Mouse (Mus musculus): ENCODE measurements around the gene Foxn3. TPM values are rescaled to one million over a fixed set of nuclear protein-coding genes. Genes with fewer than 3 reads are reported as not detected.

The Foxn3 gene
- total and polyA plus RNA-seq, 3 experiments: 9.7 to 26.8 (median 11.0) TPM

DNA sequence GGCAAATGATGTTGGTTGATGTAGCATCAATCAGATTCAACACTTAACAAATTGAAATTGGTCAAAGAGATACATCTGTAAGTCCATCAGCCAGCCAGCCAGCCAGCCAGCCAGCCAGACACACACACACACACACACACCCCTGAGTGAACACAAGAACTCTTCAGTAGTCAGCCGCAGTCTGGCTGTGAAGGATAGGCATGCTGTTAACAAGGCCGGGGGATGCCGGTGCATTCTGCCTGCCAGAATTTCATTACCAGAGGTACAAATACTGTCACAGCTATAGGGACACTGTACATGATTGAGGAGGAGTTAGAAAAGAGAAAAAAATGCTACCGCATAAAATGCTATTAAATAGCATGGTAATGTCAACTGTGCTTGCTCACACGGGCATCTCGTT lies 271.2 kb downstream of the Foxn3 start:
- no peak overlapping the region for H3K4me2 ChIP-seq (ENCODE audit: insufficient read depth, low read depth, poor library complexity, severe bottlenecking)
- in situ Hi-C loops (cut with MboI; ENCODE audit: low pct_ligation_motif_present, low pct_unique_long_range_greater_than_20kb, low sequenced_read_pairs): no loop called here

DNA sequence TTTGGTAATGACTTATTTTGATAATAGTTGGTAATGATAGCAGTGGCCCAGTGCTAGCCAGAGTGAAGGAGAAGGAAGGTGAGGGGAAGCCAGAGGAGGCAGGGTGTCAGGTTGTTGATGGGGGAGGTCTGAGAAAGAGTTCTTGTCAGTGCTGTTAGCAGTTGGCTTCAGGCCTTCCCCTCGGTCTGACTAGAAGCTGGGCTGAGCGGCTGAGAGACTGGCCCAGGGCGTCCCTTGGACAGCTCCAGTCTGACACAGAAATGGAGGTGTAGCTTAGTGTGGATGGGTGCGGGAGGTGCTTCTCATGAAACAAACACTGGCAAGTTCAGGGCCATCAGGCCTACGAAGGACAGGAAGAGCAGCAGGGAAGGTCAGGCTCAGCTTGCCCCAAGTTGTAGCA lies 276.3 kb downstream of the Foxn3 start:
- H3K27me3 ChIP-seq (replicated peaks): no peaks in the 10 kb centered on the region
- H3K4me1 ChIP-seq (ENCODE audit: control insufficient read depth in 1 of 2, insufficient read depth in 2 of 2): peaks cover 28 to 90% of the 10 kb centered on the region in 2 experiments
- dilution Hi-C loops (cut with MboI; ENCODE audit: extremely low pct_ligation_motif_present, extremely low pct_unique_long_range_greater_than_20kb, low sequenced_read_pairs) (no loop called here), in situ Hi-C loops (cut with MboI; ENCODE audit: low pct_ligation_motif_present, low pct_unique_long_range_greater_than_20kb, low sequenced_read_pairs) (no loop called here)
- TF ChIP-seq ZKSCAN1 (IDR thresholded peaks at IDR 0.05; ENCODE audit: borderline replicate concordance, low read depth, low read length): no peak
- no peak for TF ChIP-seq POLR2AphosphoS2 (IDR thresholded peaks at IDR 0.05; ENCODE audit: low read depth, low read length)
- TF ChIP-seq RCOR1 (conservative IDR thresholded peaks at IDR 0.05; ENCODE audit: low read depth, low read length): no peak
- no peak for TF ChIP-seq GABPA (IDR thresholded peaks at IDR 0.05; ENCODE audit: insufficient replicate concordance, low read depth, low read length)
- TF ChIP-seq BHLHE40 (IDR thresholded peaks at IDR 0.05; ENCODE audit: low read depth, low read length): no peak
- no peak for TF ChIP-seq JUN (IDR thresholded peaks at IDR 0.05; ENCODE audit: insufficient read depth, low read depth, low read length)
- TF ChIP-seq SMC3 (IDR thresholded peaks at IDR 0.05; ENCODE audit: low read depth, low read length): no peak
- no peak overlapping the region for H3K4me3 ChIP-seq (replicated peaks in 1 of 3; ENCODE audit: low read depth in 2 of 3, low read length in 2 of 3, poor library complexity in 1 of 3)
- no peaks in the 10 kb centered on the region for H3K9me3 ChIP-seq (replicated peaks; ENCODE audit: low read length)
- no peaks in the 10 kb centered on the region for H3K79me2 ChIP-seq (replicated peaks; ENCODE audit: control insufficient read depth, extremely low read depth, insufficient read depth, poor library complexity, severe bottlenecking)
- no peak overlapping the region for H3K9ac ChIP-seq (ENCODE audit: insufficient read depth, low read depth)
- H3K4me2 ChIP-seq (ENCODE audit: insufficient read depth, low read depth, poor library complexity, severe bottlenecking): no peak overlapping the region
- DNase-seq (ENCODE audit: extremely low read depth): no peak
- peaks cover 13 to 54% of the 10 kb centered on the region in 2 experiments for H3K36me3 ChIP-seq (replicated peaks in 1 of 2; ENCODE audit: control insufficient read depth in 1 of 2, insufficient read depth in 1 of 2, low read length in 1 of 2)
- H3K27ac ChIP-seq (ENCODE audit: insufficient read depth, low read depth): no peak overlapping the region

More for the DNA sequence above, 271.2 kb downstream of the Foxn3 start:
- no peak overlapping the region for H3K4me3 ChIP-seq (replicated peaks in 1 of 3; ENCODE audit: low read depth in 2 of 3, low read length in 2 of 3, poor library complexity in 1 of 3)
- 0 out of 2 replicates have a peak, but pooled peaks cover 2% of the 10 kb centered on the region for H3K79me2 ChIP-seq (replicated peaks; ENCODE audit: control insufficient read depth, extremely low read depth, insufficient read depth, poor library complexity, severe bottlenecking)
- H3K27me3 ChIP-seq (replicated peaks): no peaks in the 10 kb centered on the region
- DNase-seq (ENCODE audit: extremely low read depth): no peak
- dilution Hi-C loops (cut with MboI; ENCODE audit: extremely low pct_ligation_motif_present, extremely low pct_unique_long_range_greater_than_20kb, low sequenced_read_pairs): no loop called here
- peaks cover 16 to 42% of the 10 kb centered on the region in 2 experiments for H3K36me3 ChIP-seq (replicated peaks in 1 of 2; ENCODE audit: control insufficient read depth in 1 of 2, insufficient read depth in 1 of 2, low read length in 1 of 2)
- no peak overlapping the region for H3K27ac ChIP-seq (ENCODE audit: insufficient read depth, low read depth)
- H3K4me1 ChIP-seq (ENCODE audit: control insufficient read depth in 1 of 2, insufficient read depth in 2 of 2): peaks cover 26 to 77% of the 10 kb centered on the region in 2 experiments
- TF ChIP-seq MYC (IDR thresholded peaks at IDR 0.05; ENCODE audit: low read depth, low read length) (no peak), HCFC1 (IDR thresholded peaks at IDR 0.05; ENCODE audit: low read depth, low read length) (no peak), MAZ (IDR thresholded peaks at IDR 0.05; ENCODE audit: low read depth, low read length) (no peak), RCOR1 (conservative IDR thresholded peaks at IDR 0.05; ENCODE audit: low read depth, low read length) (no peak), USF2 (conservative IDR thresholded peaks at IDR 0.05; ENCODE audit: low read depth, low read length) (no peak), MXI1 (IDR thresholded peaks at IDR 0.05; ENCODE audit: low read depth, low read length) (no peak), ELF1 (IDR thresholded peaks at IDR 0.05; ENCODE audit: low read depth, low read length) (no peak), ZNF384 (IDR thresholded peaks at IDR 0.05; ENCODE audit: low read depth, low read length) (no peak), SMC3 (IDR thresholded peaks at IDR 0.05; ENCODE audit: low read depth, low read length) (no peak), RAD21 (IDR thresholded peaks at IDR 0.05; ENCODE audit: low read depth, low read length) (no peak), TBP (conservative IDR thresholded peaks at IDR 0.05; ENCODE audit: low read depth, low read length) (no peak), MAFK (IDR thresholded peaks at IDR 0.05; ENCODE audit: insufficient replicate concordance, low read length) (no peak), MEF2A (IDR thresholded peaks at IDR 0.05; ENCODE audit: borderline replicate concordance, low read depth, low read length) (no peak), EP300 (IDR thresholded peaks at IDR 0.05; ENCODE audit: low read length) (no peak), ZKSCAN1 (IDR thresholded peaks at IDR 0.05; ENCODE audit: borderline replicate concordance, low read depth, low read length) (no peak), MAX (IDR thresholded peaks at IDR 0.05; ENCODE audit: low read length) (no peak), KAT2A (IDR thresholded peaks at IDR 0.05; ENCODE audit: insufficient replicate concordance, low read length) (no peak), UBTF (IDR thresholded peaks at IDR 0.05; ENCODE audit: low read depth, low read length) (no peak)
- no peaks in the 10 kb centered on the region for H3K9me3 ChIP-seq (replicated peaks; ENCODE audit: low read length)
- no peak overlapping the region for H3K9ac ChIP-seq (ENCODE audit: insufficient read depth, low read depth)

All from CH12.LX (cell line).